Mouse (Mus musculus): ENCODE results near the gene Ctnnb1.

Gene Ctnnb1

DNA sequence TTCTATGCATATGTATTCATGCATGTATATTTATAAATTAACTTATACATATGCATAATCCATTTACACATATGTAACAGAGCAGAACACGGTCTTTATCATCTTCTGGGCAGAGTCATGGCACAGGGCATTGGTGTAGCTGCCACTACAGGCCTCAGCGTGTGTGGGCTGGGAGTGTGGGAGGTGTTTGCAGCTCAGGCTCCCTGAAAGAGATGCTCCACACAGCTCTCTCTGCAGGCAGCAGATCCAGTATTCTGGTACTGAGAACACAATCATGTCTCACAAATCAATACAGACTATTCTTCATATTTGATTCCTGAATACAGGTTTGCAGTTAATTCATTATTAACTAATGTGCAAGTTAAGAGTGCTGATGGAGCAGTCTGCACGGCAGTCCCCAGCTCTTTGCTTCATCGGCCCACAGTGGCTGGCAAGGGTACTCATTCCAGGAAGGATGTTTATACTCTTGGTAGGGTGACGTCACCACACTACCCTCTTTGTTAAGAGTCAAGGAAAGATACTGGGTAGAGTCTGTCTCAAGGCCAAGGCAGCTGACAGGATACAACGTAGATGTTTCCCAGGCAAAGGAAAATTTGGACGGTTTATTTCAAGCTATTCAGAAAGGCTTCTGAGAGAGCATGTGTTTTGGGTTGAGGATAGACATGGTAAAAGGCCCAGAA lies 71.8 kb downstream of the Ctnnb1 start:
- DNase-seq (ENCODE audit: low spot score), result no peak

DNA sequence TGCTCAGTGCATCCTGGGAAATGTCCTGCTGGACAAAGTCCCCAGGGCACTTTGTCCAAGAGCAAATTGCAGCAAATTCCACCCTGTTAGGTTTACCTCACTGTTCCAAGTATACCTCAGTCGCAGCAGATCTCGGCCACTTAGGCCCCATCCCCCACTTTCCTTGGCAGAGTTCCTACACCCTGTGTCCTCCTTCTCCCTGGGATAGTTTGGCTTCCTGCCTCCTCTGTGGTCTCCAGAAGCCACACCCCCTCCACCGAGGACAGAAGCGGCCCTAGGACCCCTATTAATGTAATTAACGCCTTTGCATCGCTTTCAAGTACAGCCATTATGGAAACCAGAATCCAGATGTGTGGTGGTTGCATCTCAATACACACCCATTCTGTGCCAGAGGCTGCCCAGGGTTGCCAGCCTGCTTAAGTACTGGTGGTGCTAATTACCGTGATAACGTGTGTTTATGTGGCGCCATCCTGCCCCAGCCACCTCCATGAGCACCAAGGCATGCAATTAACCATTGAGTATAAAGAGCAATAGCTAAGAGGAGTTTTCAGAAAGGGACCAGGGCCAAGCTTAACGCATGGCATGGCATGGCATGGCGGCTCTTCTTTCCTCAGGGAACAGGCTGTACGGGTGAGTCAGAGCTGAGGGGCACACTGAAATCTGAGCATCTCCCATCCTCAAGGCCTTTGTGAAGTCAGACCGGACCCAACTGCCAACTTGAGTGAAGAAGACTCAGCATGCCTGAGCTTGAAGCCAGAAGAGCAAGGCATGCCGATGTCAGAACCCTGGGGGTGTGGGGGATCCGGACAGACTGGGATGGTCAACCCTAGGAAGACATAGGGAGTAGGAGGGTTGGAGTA lies 72.9 kb downstream of the Ctnnb1 start:
- DNase-seq (ENCODE audit: low spot score), result no peak

GRCm38 (mm10) chr9:121005961-121006360 lies 76.9 kb downstream of the Ctnnb1 start:
- DNase-seq (ENCODE audit: low spot score), result no peak

Data from urinary bladder, postnatal 14 days (tissue).